Comparison of ENCODE assay signal across 13 mouse cellular contexts in the genomic region with DNA sequence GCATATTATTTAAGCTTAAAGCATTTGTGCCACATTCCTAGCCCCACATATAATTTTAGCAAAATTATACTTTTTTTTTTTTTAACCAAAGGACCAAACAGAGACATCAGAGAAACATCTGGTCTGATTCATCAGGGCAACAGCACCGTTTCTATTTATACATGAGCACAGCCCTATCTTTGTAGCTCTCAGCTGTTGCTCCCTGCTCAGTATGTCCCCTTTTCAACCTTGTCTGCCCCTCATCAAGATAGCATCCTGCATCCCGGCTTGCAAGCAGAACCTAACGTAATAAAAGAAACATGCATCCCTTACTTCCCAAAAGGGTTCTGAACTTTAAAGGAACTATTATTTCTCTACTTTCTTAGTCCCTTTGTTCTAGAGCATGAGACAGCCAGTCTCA. TPM values are rescaled to one million over a fixed set of nuclear protein-coding genes. Genes with fewer than 3 reads are reported as not detected.
A peak's percentile ranks its signal among the peaks of the same experiment; 100 is the strongest.
DNase-seq lines count a peak whose midpoint lies in the region; ATAC-seq and TF ChIP-seq lines count a peak whose summit lies in the region.
"Had no signal": no experiment of that assay in that cellular context is flagged by ENCODE, and none has a peak within 500 bp of the region (broad histone marks: within the 10 kb centered on the region; RNA-seq: fewer than 3 reads in every experiment).

No protein-coding gene starts in this region.

- no peak overlapping the region for H3K4me3 ChIP-seq in heart, embryonic 10.5 days
- no peak overlapping the region for H3K4me3 ChIP-seq in kidney, postnatal 0 days (replicated peaks; ENCODE audit: low read depth, low read length)
- no peak overlapping the region for H3K4me3 ChIP-seq in brown adipose tissue, adult 24 weeks (ENCODE audit: insufficient read depth, low read depth, low read length)

- H3K9me3 ChIP-seq in heart, embryonic 10.5 days: no peaks in the 10 kb centered on the region
- H3K9me3 ChIP-seq in kidney, postnatal 0 days (replicated peaks; ENCODE audit: low read length): no peaks in the 10 kb centered on the region

- H3K4me1 ChIP-seq in heart, embryonic 10.5 days: peaks cover 22% of the 10 kb centered on the region
- H3K4me1 ChIP-seq in kidney, postnatal 0 days (replicated peaks; ENCODE audit: insufficient read depth, low read length): no peaks in the 10 kb centered on the region
- H3K4me1 ChIP-seq in brown adipose tissue, adult 24 weeks (ENCODE audit: control insufficient read depth, insufficient read depth, insufficient read length, low read length): peaks cover 8% of the 10 kb centered on the region; the same call in 1 of the 2 replicates

- H3K36me3 ChIP-seq in heart, embryonic 10.5 days: peaks cover 18% of the 10 kb centered on the region
- no peaks in the 10 kb centered on the region for H3K36me3 ChIP-seq in kidney, postnatal 0 days (ENCODE audit: insufficient read depth, low read length)

- ATAC-seq in kidney, postnatal 0 days (replicated peaks; ENCODE audit: low FRiP score, low read depth): no peak

- no peak for DNase-seq in heart, embryonic 10.5 days (ENCODE audit: low spot score)
- DNase-seq in heart, adult 9 months (ENCODE audit: low spot score in 2 of 2): no peak
- DNase-seq in kidney, postnatal 0 days (ENCODE audit: low spot score): no peak
- DNase-seq in kidney, postnatal 4 days: no peak
- DNase-seq in heart, postnatal 10 days: peak; percentile 23 to 43
- DNase-seq in yolk sac, embryonic 10.5 days (ENCODE audit: low spot score): no peak
- no peak for DNase-seq in thymus, postnatal 36 days
- DNase-seq: adrenal gland, postnatal 10 days; cerebellum, adult 11-12 months; right cerebral cortex, postnatal 4 days had no signal

- WGBS in heart, embryonic 10.5 days: 12% methylated on average over 3 of the region's 3 CpGs
- 71% methylated on average over 3 of the region's 3 CpGs for WGBS in kidney, postnatal 0 days

- H3K27me3 ChIP-seq in heart, embryonic 10.5 days (ENCODE audit: insufficient read depth, poor library complexity, severe bottlenecking): no peaks in the 10 kb centered on the region
- H3K27me3 ChIP-seq in kidney, postnatal 0 days (ENCODE audit: insufficient read depth, low read length): no peaks in the 10 kb centered on the region

- H3K4me2 ChIP-seq in kidney, postnatal 0 days (ENCODE audit: low read length): no peak overlapping the region
- H3K4me2 ChIP-seq: hindbrain, embryonic 14.5 days had no signal

- peak overlapping the region; percentile 59; the same call in 1 of the 2 replicates for H3K27ac ChIP-seq in heart, embryonic 10.5 days
- H3K27ac ChIP-seq in kidney, postnatal 0 days: peak overlapping the region; percentile 60
- peak overlapping the region; percentile 94 for H3K27ac ChIP-seq in brown adipose tissue, adult 24 weeks (replicated peaks; ENCODE audit: low read depth, low read length)
- H3K27ac ChIP-seq: hindbrain, embryonic 14.5 days; liver, embryonic 14.5 days had no signal

- no peak for TF ChIP-seq CTCF in kidney, postnatal 0 days (IDR thresholded peaks at IDR 0.05; ENCODE audit: low read depth)

- intact Hi-C loops in heart, postnatal 10 days (cut with DNase I): loop anchor here (2.0 kb wide), 1 partner anchor 27 kb away; no protein-coding TSS in a partner anchor

- no peak overlapping the region for H3K9ac ChIP-seq in kidney, postnatal 0 days (ENCODE audit: low read depth, low read length)
- H3K9ac ChIP-seq: hindbrain, embryonic 14.5 days; liver, embryonic 14.5 days had no signal

RNA-seq across cellular contexts. Expression of a gene that starts 5.0 kb away (rescaled TPM):
- 13.2 and 17.3 TPM in 2 replicates for polyA plus RNA-seq in heart, embryonic 10.5 days (2016; fragmentation: Nextera tagmentation; extraction: Ambion mirVana)
- 7.5 and 9.5 TPM in 2 replicates for polyA plus RNA-seq in kidney, postnatal 0 days (2015; fragmentation: Nextera tagmentation; extraction: Ambion mirVana)
- 2.6 and 3.4 TPM in 2 replicates for polyA plus RNA-seq in brown adipose tissue, adult 24 weeks (2012; ENCODE audit: insufficient read depth, insufficient read length, missing spikeins)
- total RNA-seq in heart, postnatal 10 days (2021): 10 to 100 TPM; 33.3 to 34.2 TPM

RNA-seq across cellular contexts. Expression of a gene that starts 41.0 kb away (rescaled TPM):
- polyA plus RNA-seq in heart, embryonic 10.5 days (2016; fragmentation: Nextera tagmentation; extraction: Ambion mirVana): 15.1 and 31.1 TPM in 2 replicates
- polyA plus RNA-seq in kidney, postnatal 0 days (2015; fragmentation: Nextera tagmentation; extraction: Ambion mirVana): 46.9 and 58.5 TPM in 2 replicates
- polyA plus RNA-seq in brown adipose tissue, adult 24 weeks (2012; ENCODE audit: insufficient read depth, insufficient read length, missing spikeins): 21.4 and 26.2 TPM in 2 replicates
- total RNA-seq in heart, postnatal 10 days (2021): 10 to 100 TPM; 15.4 to 17.4 TPM

Comparison
In these comparisons a context has a peak if more than half of its experiments do, and no peak if none do; other contexts are left out.
1. DNase-seq: peak in heart, postnatal 10 days (2 of 2); none in heart, embryonic 10.5 days (single experiment), heart, adult 9 months (0 of 2), kidney, postnatal 0 days (single experiment), kidney, postnatal 4 days (0 of 2), yolk sac, embryonic 10.5 days (single experiment) and thymus, postnatal 36 days (0 of 2).
2. Peak in every context shown above with its lines, with median percentiles within 50 percentile points of each other: H3K27ac ChIP-seq.